Mouse (Mus musculus) urinary bladder, postnatal 10 days (tissue): ENCODE data around the gene Zfp821.
"Not testable (repeated sequence)": the region's sequence is repeated elsewhere in the genome, so short reads cannot be mapped to it uniquely, and the experiment has no call there.

Source experiments
- DNase-seq: peaks from one replicate; pipeline ENCODE4 v3.0.0; 2022; ENCODE audit warnings: low spot score

Zfp821 gene

DNA sequence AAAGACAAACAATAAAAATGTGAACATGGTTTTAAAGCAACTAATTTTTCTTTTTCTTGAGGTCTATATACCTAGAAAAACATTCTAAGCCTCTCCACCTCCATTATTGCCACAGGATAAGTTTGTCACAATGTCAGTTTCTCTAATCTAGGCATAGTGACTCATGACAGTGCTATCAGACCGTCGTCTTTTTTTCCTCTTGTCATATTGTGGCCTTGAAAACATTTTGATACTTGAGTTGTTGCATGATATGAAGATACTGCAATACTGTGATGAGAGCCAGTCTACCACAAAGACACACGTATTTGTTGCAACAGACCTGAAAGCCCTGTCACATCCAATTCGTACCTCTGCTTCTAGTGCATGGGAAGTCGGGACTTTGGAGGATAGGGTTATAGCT lies 9.6 kb downstream of the Zfp821 start:
- no peak for DNase-seq

DNA sequence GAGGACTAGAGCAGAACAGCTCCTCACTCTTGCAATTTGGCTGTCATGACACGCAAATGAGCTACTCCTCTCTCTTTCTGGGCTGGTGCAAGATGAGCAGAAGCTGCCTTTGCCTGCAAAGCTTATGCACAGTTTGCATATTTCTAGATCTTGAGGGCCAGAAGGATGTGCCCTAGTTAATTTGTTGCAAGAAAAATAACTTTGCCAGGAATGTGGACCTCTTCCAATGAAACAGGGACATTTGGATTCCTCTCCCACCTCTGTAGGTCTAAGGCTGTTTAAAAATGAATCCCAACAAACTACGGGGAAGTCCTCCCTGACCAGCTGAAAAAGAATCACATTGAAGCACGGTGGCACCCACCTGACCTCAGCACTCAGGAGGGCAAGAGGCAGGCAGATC lies 19.8 kb downstream of the Zfp821 start:
- DNase-seq, result no peak

DNA sequence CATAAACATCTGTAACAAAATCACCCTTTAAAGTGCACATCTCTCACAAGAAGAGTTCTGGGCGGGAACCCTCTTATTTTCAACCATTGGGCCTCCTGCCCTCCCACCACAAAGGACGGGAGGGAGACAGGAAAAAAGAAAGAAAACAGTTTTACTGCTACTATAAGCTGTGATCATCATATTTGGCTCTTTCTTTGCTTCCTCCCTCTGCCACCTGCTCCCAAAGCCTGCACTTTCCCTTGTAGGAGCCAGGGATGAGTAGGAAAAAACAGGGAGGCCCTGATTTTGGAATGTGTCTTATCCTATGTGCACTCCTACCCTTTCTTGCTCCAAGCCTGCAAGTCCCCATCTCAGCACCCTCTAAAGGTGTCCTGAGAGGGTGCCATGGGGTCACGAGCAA lies 25.7 kb downstream of the Zfp821 start:
- no peak for DNase-seq

GRCm38 (mm10) chr8:109734018-109734417 lies 28.7 kb downstream of the Zfp821 start:
- DNase-seq, result no peak

- no peak for DNase-seq
Measured at GRCm38 (mm10) chr8:109736819-109737218, 31.5 kb downstream of the Zfp821 start.

- DNase-seq, result peak; percentile 66
Measured at GRCm38 (mm10) chr8:109737237-109738048, 32.1 kb downstream of the Zfp821 start, which contains the start of gene Atxn1l. TSS of gene Atxn1l (minus strand) at chr8:109737739.

- DNase-seq, result no peak
Measured at GRCm38 (mm10) chr8:109738049-109738380, 32.7 kb downstream of the Zfp821 start.

- DNase-seq, result no peak
Measured at GRCm38 (mm10) chr8:109747468-109748199, 42.3 kb downstream of the Zfp821 start.

DNA sequence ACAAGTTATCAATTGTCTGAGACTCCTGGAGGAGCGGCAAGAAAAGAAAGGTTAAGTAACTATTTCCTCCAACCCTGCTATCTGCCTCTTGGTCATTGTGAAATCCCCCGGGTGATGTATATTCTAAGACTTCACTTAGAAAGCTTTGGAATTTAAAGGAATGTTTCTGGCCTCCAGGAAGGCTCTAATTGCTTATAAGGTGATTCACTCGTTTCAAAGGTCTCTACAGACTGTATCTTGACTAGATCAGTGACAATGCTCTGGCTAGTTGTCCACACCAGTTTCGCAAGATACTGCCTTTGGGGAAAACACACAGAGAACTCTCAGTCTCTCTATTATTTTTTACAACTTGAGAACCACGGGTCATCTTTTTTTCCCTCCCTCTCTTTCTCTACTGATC lies 44.9 kb downstream of the Zfp821 start:
- DNase-seq, result no peak

- no peak for DNase-seq
Measured at GRCm38 (mm10) chr8:109750699-109751098, 45.4 kb downstream of the Zfp821 start.

- DNase-seq, result no peak
Measured at GRCm38 (mm10) chr8:109751731-109752485, 46.6 kb downstream of the Zfp821 start.

DNA sequence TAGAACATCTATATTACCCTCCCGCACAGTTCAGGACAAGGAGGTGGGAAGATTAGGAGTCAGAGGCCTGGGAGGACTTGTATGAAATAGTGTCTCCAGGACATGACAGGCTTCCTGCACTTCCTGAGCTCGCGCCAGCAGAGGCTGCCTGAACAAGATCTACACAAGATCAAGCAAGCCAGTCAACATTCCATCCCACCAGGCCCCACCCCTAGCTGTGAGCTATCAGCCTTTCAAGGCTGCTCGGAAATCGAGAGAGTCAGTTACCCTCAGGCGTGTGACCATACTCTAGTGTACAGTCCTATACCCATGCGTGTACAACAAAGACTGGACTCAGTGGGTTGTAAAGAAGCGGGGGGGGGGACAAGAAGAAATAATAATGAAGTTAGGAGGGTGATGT lies 49.4 kb downstream of the Zfp821 start:
- DNase-seq, result no peak

- DNase-seq, result not testable (repeated sequence)
Measured at GRCm38 (mm10) chr8:109755554-109755953, 50.2 kb downstream of the Zfp821 start.

GRCm38 (mm10) chr8:109756849-109757248 lies 51.5 kb downstream of the Zfp821 start:
- no peak for DNase-seq

DNA sequence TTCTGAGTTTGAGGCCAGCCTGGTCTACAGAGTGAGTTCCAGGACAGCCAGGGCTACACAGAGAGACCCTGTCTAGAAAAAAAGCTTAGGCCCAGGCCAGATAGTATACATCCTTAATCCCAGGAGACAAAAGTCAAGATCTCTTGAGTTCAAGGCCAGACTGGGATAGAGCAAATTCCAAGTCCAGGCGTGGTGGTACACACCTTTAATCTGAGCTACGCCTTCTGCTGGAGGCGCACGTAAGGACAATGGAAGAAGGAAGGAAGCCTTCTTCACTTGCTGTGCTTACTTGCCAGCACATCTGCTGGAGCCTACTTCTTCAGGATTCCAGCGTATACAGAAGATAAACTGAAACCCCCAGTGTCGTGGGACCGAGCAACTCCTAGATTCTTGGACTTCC lies 54.1 kb downstream of the Zfp821 start:
- no peak for DNase-seq

DNA sequence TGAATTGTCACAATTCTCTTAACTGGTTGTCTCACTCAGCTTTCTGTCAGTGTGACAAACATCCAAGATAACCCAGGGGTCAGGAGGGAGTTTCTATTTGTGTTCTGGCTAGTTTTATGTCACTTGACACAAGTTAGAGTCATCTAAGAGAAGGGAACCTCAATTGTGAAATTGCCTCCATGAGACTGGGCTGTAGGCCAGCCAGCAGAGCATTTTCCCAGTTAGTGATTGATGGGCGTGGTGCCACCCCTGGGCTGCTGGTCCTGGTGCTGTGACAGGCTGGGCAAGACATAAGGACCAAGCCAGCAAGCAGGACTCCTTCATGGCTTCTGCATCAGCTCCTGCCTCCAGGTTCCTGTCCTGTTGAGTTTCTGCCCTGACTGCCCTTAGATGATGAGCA lies 54.9 kb downstream of the Zfp821 start:
- DNase-seq, result no peak

- no peak for DNase-seq
Measured at GRCm38 (mm10) chr8:109764031-109764430, 58.7 kb downstream of the Zfp821 start.

DNA sequence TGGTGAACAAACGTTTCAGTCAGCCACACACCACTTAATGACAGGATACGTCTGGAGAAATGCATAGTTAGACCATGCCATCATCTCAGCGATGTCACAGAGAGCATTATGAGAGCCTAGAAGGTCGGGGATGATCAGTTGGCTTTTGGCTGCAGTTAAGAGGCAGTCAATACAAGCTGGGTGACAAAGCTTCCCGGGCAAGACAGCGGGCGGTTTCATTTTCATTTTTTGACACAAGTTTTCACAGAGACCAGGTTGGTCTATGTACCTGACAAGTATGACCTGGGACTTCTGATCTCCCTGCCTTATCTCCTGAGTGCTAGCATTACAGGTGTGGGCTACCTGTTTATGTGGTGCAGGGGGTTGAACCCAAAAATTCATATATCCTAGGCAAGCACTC lies 60.7 kb downstream of the Zfp821 start:
- DNase-seq, result no peak

- no peak for DNase-seq
Measured at GRCm38 (mm10) chr8:109773154-109773553, 67.8 kb downstream of the Zfp821 start.
